Mouse (Mus musculus) induced T-regulatory cell, adult 2 months (primary cell): ENCODE measurements around the gene BC034090.
"Not testable (repeated sequence)": the region's sequence is repeated elsewhere in the genome, so short reads cannot be mapped to it uniquely, and the experiment has no call there.

Source experiments
- DNase-seq: peaks from one replicate; pipeline ENCODE4 v3.0.0-alpha.2; 2012; ENCODE audit warnings: low read depth

The BC034090 gene

GRCm38 (mm10) chr1:155243797-155244770 lies at the start of gene BC034090:
BC034090 (minus strand) TSS chr1:155244444.
- DNase-seq = no peak

GRCm38 (mm10) chr1:155293446-155293845 lies 49.2 kb upstream of the BC034090 start:
- DNase-seq = peak; percentile 87

GRCm38 (mm10) chr1:155289411-155289810 lies 45.2 kb upstream of the BC034090 start:
- DNase-seq = no peak

- DNase-seq = no peak
These were observed 43.8 kb upstream of the BC034090 start for GRCm38 (mm10) chr1:155288033-155288432.

GRCm38 (mm10) chr1:155283808-155284207 lies 39.6 kb upstream of the BC034090 start:
- no peak for DNase-seq

- peak; percentile 74 for DNase-seq
These were observed 37.0 kb upstream of the BC034090 start for GRCm38 (mm10) chr1:155281003-155281793.

- DNase-seq = no peak
These were observed 36.1 kb upstream of the BC034090 start for GRCm38 (mm10) chr1:155280306-155280705.

- DNase-seq = no peak
These were observed 32.3 kb upstream of the BC034090 start for GRCm38 (mm10) chr1:155276381-155277033.

- no peak for DNase-seq
These were observed 31.5 kb upstream of the BC034090 start for GRCm38 (mm10) chr1:155275793-155276192.

GRCm38 (mm10) chr1:155274976-155275375 lies 30.7 kb upstream of the BC034090 start:
- no peak for DNase-seq

GRCm38 (mm10) chr1:155272953-155273352 lies 28.7 kb upstream of the BC034090 start:
- no peak for DNase-seq

GRCm38 (mm10) chr1:155262496-155262895 lies 18.3 kb upstream of the BC034090 start:
- DNase-seq = not testable (repeated sequence)

- DNase-seq = no peak
These were observed 10.1 kb upstream of the BC034090 start for GRCm38 (mm10) chr1:155254309-155254708.

- DNase-seq = no peak
These were observed 8.9 kb upstream of the BC034090 start for GRCm38 (mm10) chr1:155253126-155253525.

- no peak for DNase-seq
These were observed 8.4 kb upstream of the BC034090 start for GRCm38 (mm10) chr1:155252631-155253121.

- DNase-seq = no peak
These were observed 7.4 kb upstream of the BC034090 start for GRCm38 (mm10) chr1:155251596-155251995.

GRCm38 (mm10) chr1:155250531-155251135 lies 6.4 kb upstream of the BC034090 start:
- no peak for DNase-seq

- DNase-seq = no peak
These were observed 5.7 kb upstream of the BC034090 start for GRCm38 (mm10) chr1:155249896-155250295.

- no peak for DNase-seq
These were observed 3.8 kb upstream of the BC034090 start for GRCm38 (mm10) chr1:155248041-155248440.

GRCm38 (mm10) chr1:155247441-155247840 lies 3.2 kb upstream of the BC034090 start:
- no peak for DNase-seq

- DNase-seq = no peak
These were observed 1.3 kb upstream of the BC034090 start for GRCm38 (mm10) chr1:155245516-155245915.
